Mouse (Mus musculus): ENCODE measurements around the gene Efna4.

- no peak for TF ChIP-seq CTCF (IDR thresholded peaks at IDR 0.05; ENCODE audit: low read depth)
- no peak for TF ChIP-seq EP300 (IDR thresholded peaks at IDR 0.05; ENCODE audit: low read depth)
Observed at GRCm38 (mm10) chr3:89359630-89360029, 21.8 kb upstream of the Efna4 start.

All from liver, embryonic 14.5 days (tissue).